Mouse (Mus musculus) CH12.LX (cell line): ENCODE data around the gene Gpd1l. TPM values are rescaled to one million over a fixed set of nuclear protein-coding genes. Genes with fewer than 3 reads are reported as not detected.

Experiments used
- DNase-seq: peaks from one replicate; pipeline ENCODE4 v3.0.0-alpha.2; 2013; ENCODE audit errors: extremely low read depth
- H3K27ac ChIP-seq: 2 replicates; pipeline ENCODE4 v1.5.1; 2012; ENCODE audit warnings: low read depth, mild to moderate bottlenecking, control low read depth, moderate library complexity; ENCODE audit not compliant: insufficient read depth
- H3K27me3 ChIP-seq: replicated peaks from 2 replicates; pipeline ENCODE3; 2012; ENCODE audit warnings: inconsistent platforms
- H3K36me3 ChIP-seq, 2 experiments: replicated peaks in 1 of 2; 2 replicates each; pipeline versions ENCODE3 to v1.6.1; 2012; ENCODE audit warnings: inconsistent platforms in 1 of 2, low read length in 1 of 2, mild to moderate bottlenecking in 1 of 2, mixed read lengths in 1 of 2, moderate library complexity in 1 of 2; ENCODE audit not compliant: control insufficient read depth in 1 of 2, insufficient read depth in 1 of 2
- H3K4me1 ChIP-seq, 2 experiments: 2 replicates each; pipeline ENCODE4 v1.6.1; 2012; ENCODE audit warnings: inconsistent platforms in 1 of 2, moderate library complexity in 1 of 2; ENCODE audit not compliant: insufficient read depth in 2 of 2, control insufficient read depth in 1 of 2
- H3K4me2 ChIP-seq: 2 replicates; pipeline ENCODE4 v1.6.1; 2012; ENCODE audit warnings: low read depth, mild to moderate bottlenecking, control low read depth; ENCODE audit not compliant: poor library complexity, insufficient read depth, severe bottlenecking
- H3K4me3 ChIP-seq, 3 experiments: fragments of 150-350 bp in 1 of 3; sonication (generic) in 1 of 3; replicated peaks in 1 of 3; 2 replicates each; pipeline versions ENCODE3 to v1.5.1; 2011 to 2012; ENCODE audit warnings: low read depth in 2 of 3, low read length in 2 of 3, mild to moderate bottlenecking in 2 of 3, moderate library complexity in 2 of 3, control low read depth in 1 of 3, improper control_type of control experiment in 1 of 3, inconsistent platforms in 1 of 3, mixed read lengths in 1 of 3; ENCODE audit not compliant: poor library complexity in 1 of 3
- H3K79me2 ChIP-seq: replicated peaks from 2 replicates; pipeline ENCODE4 v1.6.1; 2012; ENCODE audit warnings: mild to moderate bottlenecking, moderate library complexity; ENCODE audit not compliant: control insufficient read depth, poor library complexity, insufficient read depth, severe bottlenecking; ENCODE audit errors: extremely low read depth
- H3K9ac ChIP-seq: 2 replicates; pipeline ENCODE4 v1.6.1; 2012; ENCODE audit warnings: low read depth, mild to moderate bottlenecking, control low read depth, moderate library complexity; ENCODE audit not compliant: insufficient read depth
- H3K9me3 ChIP-seq: replicated peaks from 2 replicates; pipeline ENCODE3; 2012; ENCODE audit warnings: low read length, inconsistent platforms, mixed read lengths
- BHLHE40 ChIP-seq: IDR thresholded peaks from 2 replicates; pipeline ENCODE4 v1.6.1; 2011; ENCODE audit warnings: mild to moderate bottlenecking, low read depth, low read length, improper control_type of control experiment
- CTCF ChIP-seq, 2 experiments: IDR thresholded peaks in 1 of 2; conservative IDR thresholded peaks in 1 of 2; 2 replicates each; pipeline ENCODE4 v1.5.1; 2011 to 2012; ENCODE audit warnings: low read depth in 2 of 2, low read length in 2 of 2, improper control_type of control experiment in 1 of 2, inconsistent platforms in 1 of 2, mild to moderate bottlenecking in 1 of 2, moderate library complexity in 1 of 2
- E2F4 ChIP-seq: IDR thresholded peaks from 2 replicates; pipeline ENCODE4 v1.6.1; 2011; ENCODE audit warnings: low read depth, low read length, improper control_type of control experiment; ENCODE audit not compliant: insufficient replicate concordance
- ELF1 ChIP-seq: IDR thresholded peaks from 2 replicates; pipeline ENCODE4 v1.6.1; 2014; ENCODE audit warnings: low read depth, mild to moderate bottlenecking, inconsistent platforms, low read length, improper control_type of control experiment
- EP300 ChIP-seq: IDR thresholded peaks from 2 replicates; pipeline ENCODE4 v1.6.1; 2011; ENCODE audit warnings: low read length, improper control_type of control experiment
- HCFC1 ChIP-seq: IDR thresholded peaks from 2 replicates; pipeline ENCODE4 v1.6.1; 2012; ENCODE audit warnings: low read depth, mild to moderate bottlenecking, inconsistent platforms, low read length, improper control_type of control experiment
- JUN ChIP-seq: IDR thresholded peaks from 2 replicates; pipeline ENCODE4 v1.6.1; 2011; ENCODE audit warnings: low read depth, mild to moderate bottlenecking, low read length, improper control_type of control experiment, moderate library complexity; ENCODE audit not compliant: insufficient read depth
- KAT2A ChIP-seq: IDR thresholded peaks from 2 replicates; pipeline ENCODE4 v1.6.1; 2012; ENCODE audit warnings: low read length, improper control_type of control experiment, inconsistent platforms; ENCODE audit not compliant: insufficient replicate concordance
- NRF1 ChIP-seq: IDR thresholded peaks from 2 replicates; pipeline ENCODE4 v1.6.1; 2014; ENCODE audit warnings: low read depth, mild to moderate bottlenecking, inconsistent platforms, low read length, improper control_type of control experiment, moderate library complexity
- PAX5 ChIP-seq: IDR thresholded peaks from 2 replicates; pipeline ENCODE4 v1.6.1; 2012; ENCODE audit warnings: low read length, inconsistent platforms, mixed read lengths
- POLR2A ChIP-seq: IDR thresholded peaks from 2 replicates; pipeline ENCODE4 v1.6.1; 2011; ENCODE audit warnings: low read depth, mild to moderate bottlenecking, improper control_type of control experiment, low read length
- RAD21 ChIP-seq: IDR thresholded peaks from 2 replicates; pipeline ENCODE4 v1.6.1; 2011; ENCODE audit warnings: low read depth, mild to moderate bottlenecking, low read length, improper control_type of control experiment, moderate library complexity
- RCOR1 ChIP-seq: conservative IDR thresholded peaks from 2 replicates; pipeline ENCODE4 v1.6.1; 2012; ENCODE audit warnings: low read depth, mild to moderate bottlenecking, inconsistent platforms, low read length, improper control_type of control experiment
- SMC3 ChIP-seq: IDR thresholded peaks from 2 replicates; pipeline ENCODE4 v1.6.1; 2011; ENCODE audit warnings: low read depth, low read length, improper control_type of control experiment
- TCF12 ChIP-seq: IDR thresholded peaks from 2 replicates; pipeline ENCODE4 v1.6.1; 2014; ENCODE audit warnings: low read depth, mild to moderate bottlenecking, inconsistent platforms, low read length, improper control_type of control experiment
- USF1 ChIP-seq: IDR thresholded peaks from 2 replicates; pipeline ENCODE4 v1.6.1; 2014; ENCODE audit warnings: low read depth, mild to moderate bottlenecking, inconsistent platforms, low read length, improper control_type of control experiment
- USF2 ChIP-seq: conservative IDR thresholded peaks from 2 replicates; pipeline ENCODE4 v1.6.1; 2011; ENCODE audit warnings: low read depth, low read length, improper control_type of control experiment
- ZMIZ1 ChIP-seq: IDR thresholded peaks from 2 replicates; pipeline ENCODE4 v1.6.1; 2012; ENCODE audit warnings: low read depth, mild to moderate bottlenecking, inconsistent platforms, low read length, improper control_type of control experiment
- dilution Hi-C: fragments of 300-500 bp; cut with MboI; formaldehyde crosslinking; loops from 2 replicates; pipeline ENCODE4 v1.14.3; 2020; ENCODE audit warnings: low sequenced_read_pairs; ENCODE audit not compliant: extremely low pct_unique_long_range_greater_than_20kb, extremely low pct_ligation_motif_present
- in situ Hi-C: fragments of 300-500 bp; cut with MboI; formaldehyde crosslinking; loops from 3 replicates; pipeline ENCODE4 v1.14.3; 2019; ENCODE audit warnings: low sequenced_read_pairs, low pct_ligation_motif_present, low pct_unique_long_range_greater_than_20kb, mixed read lengths
- polyA plus RNA-seq: library from polyadenylated mRNA; unstranded; fragments of >175 nt; gene quantifications from 2 replicates; pipeline ENCODE4 v1.2.1, GENCODE M21; 2012; ENCODE audit warnings: low read depth; ENCODE audit not compliant: insufficient read length
- total RNA-seq, 2 experiments: library from RNA; depleted of rRNA; stranded (reverse); fragments of 300-350 nt in 1 of 2; fragments of >200 nt in 1 of 2; gene quantifications; 2 replicates each; pipeline ENCODE4 v1.2.3; 2012 to 2014

Gene Gpd1l
- total and polyA plus RNA-seq, 3 experiments = 4.6 to 7.4 (median 5.8) TPM

DNA sequence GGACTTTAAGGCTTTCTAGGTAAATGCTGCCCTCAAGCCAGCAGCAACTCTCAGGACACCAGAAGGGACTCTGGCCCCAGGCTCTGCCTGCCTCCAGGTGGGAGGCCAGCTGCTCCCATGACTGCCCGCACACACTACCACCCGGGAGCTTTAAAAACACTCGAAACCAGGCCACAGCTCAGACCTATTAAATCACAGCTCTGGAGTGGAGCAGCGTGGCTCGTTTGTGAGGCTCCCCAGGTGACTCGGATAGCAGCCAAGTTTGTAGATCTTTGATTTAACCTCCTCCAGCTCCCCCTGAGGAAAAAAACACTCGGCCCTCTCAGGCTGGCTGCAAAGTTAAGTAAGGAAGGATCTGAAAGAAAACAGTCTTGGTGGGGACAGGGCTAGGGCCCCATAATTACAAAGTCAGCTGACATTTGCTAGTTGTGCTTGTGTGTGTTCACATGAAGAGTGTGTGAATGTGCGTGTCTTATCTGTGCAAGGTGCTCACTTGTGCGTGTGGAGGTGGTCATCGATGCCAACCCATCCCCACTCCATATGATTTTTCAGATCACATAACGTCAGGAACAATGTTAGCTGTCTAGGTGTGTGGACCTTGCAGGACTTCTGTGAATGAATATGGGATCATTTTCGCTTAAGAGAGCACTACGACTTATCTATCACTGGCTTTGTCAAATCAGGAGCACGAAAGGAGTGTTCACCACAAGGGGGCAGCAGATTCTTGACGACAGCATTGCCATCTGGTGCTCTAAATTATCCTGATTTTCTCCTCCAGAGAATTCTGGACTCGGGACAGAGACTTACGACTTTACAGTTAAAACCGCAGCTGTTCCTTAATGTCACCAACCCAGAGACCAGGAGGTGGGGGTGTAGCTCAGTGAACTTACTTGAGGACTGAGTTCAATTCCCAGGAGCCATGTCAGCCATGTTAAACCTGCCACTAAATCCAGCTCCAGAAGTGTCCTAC lies 20.8 kb downstream of the Gpd1l start:
- Histone ChIP-seq H3K36me3 (peaks cover 0 to 34% of the 10 kb centered on the region in 2 experiments), H3K27me3 (no peaks in the 10 kb centered on the region), H3K9me3 (no peaks in the 10 kb centered on the region), H3K4me1 (peaks cover 3 to 25% of the 10 kb centered on the region in 2 experiments; a peak in 2 of 4 replicates), H3K79me2 (no peaks in the 10 kb centered on the region), H3K4me2 (no peak overlapping the region), H3K4me3 (no peak overlapping the region), H3K27ac (no peak overlapping the region), H3K9ac (no peak overlapping the region)
- dilution Hi-C loops = no loop called here
- no peak for TF ChIP-seq JUN
- TF ChIP-seq PAX5 = no peak
- no peak for TF ChIP-seq USF2
- peak; percentile 60 for TF ChIP-seq RAD21
- TF ChIP-seq NRF1 = no peak
- TF ChIP-seq TCF12 = no peak
- peak; percentile 63 for TF ChIP-seq SMC3
- TF ChIP-seq CTCF (conservative IDR thresholded peaks at IDR 0.05 in 1 of 2, IDR thresholded peaks at IDR 0.05 in 1 of 2; ENCODE audit: low read depth in 2 of 2, low read length in 2 of 2) = peak; percentile 71 to 78
- TF ChIP-seq USF1 = no peak
- peak; percentile 55 for DNase-seq
- in situ Hi-C loops = no loop called here

- Histone ChIP-seq H3K9ac (no peak overlapping the region), H3K27ac (no peak overlapping the region), H3K4me1 (peaks cover 0 to 14% of the 10 kb centered on the region in 2 experiments; a peak in 2 of 4 replicates), H3K4me2 (no peak overlapping the region), H3K9me3 (no peaks in the 10 kb centered on the region), H3K79me2 (no peaks in the 10 kb centered on the region), H3K36me3 (peaks cover 0 to 22% of the 10 kb centered on the region in 2 experiments), H3K27me3 (no peaks in the 10 kb centered on the region), H3K4me3 (no peak overlapping the region)
- DNase-seq = no peak
- dilution Hi-C loops = no loop called here
- in situ Hi-C loops = no loop called here
- TF ChIP-seq KAT2A (no peak), POLR2A (no peak), RAD21 (no peak), JUN (no peak), RCOR1 (no peak)
These were observed 26.3 kb downstream of the Gpd1l start for GRCm38 (mm10) chr9:114907509-114907908.

DNA sequence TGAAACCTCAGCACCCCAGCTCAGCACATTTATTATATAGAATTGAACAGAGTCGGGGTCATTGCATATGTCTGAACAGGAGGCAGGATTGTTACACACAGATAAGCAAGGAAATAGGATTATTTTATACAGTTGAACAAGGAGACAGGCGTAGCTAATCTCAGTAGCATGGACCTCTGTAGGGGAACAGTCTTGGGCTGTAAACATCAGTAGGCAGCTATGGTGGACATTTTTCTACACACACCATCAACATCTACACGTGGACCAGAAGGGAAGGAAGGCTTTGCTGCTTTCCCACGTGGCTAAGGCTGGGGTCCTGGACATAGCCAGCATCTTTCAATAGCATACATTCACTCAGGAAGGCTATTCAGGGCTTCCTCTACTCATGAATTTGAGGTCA lies 37.9 kb downstream of the Gpd1l start:
- in situ Hi-C loops = no loop called here
- H3K36me3 ChIP-seq = no peaks in the 10 kb centered on the region
- no peak overlapping the region for H3K4me3 ChIP-seq
- H3K4me2 ChIP-seq = no peak overlapping the region
- DNase-seq = no peak
- no peak overlapping the region for H3K9ac ChIP-seq
- no peaks in the 10 kb centered on the region for H3K4me1 ChIP-seq
- H3K27me3 ChIP-seq = no peaks in the 10 kb centered on the region
- peaks cover 4% of the 10 kb centered on the region for H3K9me3 ChIP-seq
- H3K27ac ChIP-seq = no peak overlapping the region
- TF ChIP-seq EP300 (no peak), HCFC1 (no peak), ELF1 (no peak), E2F4 (no peak), BHLHE40 (no peak), NRF1 (no peak), ZMIZ1 (no peak)
- no peaks in the 10 kb centered on the region for H3K79me2 ChIP-seq
- dilution Hi-C loops = no loop called here
